Mouse (Mus musculus) ES-Bruce4 (cell line): Measurements from ENCODE around the gene Ndufa13. TPM values are rescaled to one million over a fixed set of nuclear protein-coding genes. Genes with fewer than 3 reads are reported as not detected.

Experiments
- H3K27ac ChIP-seq: 2 replicates; pipeline ENCODE4 v1.5.1; 2012; ENCODE audit warnings: low read length, inconsistent platforms; ENCODE audit not compliant: insufficient read depth
- H3K27me3 ChIP-seq: 2 replicates; pipeline ENCODE4 v1.6.1; 2012; ENCODE audit warnings: mild to moderate bottlenecking, low read length, inconsistent platforms; ENCODE audit not compliant: control insufficient read depth, poor library complexity, insufficient read depth, severe bottlenecking
- H3K36me3 ChIP-seq: 2 replicates; pipeline ENCODE4 v1.6.1; 2012; ENCODE audit warnings: inconsistent platforms, mild to moderate bottlenecking, low read length, moderate library complexity; ENCODE audit not compliant: control insufficient read depth, poor library complexity, insufficient read depth, severe bottlenecking
- H3K4me1 ChIP-seq: one replicate; pipeline ENCODE4 v1.8.1; 2011; ENCODE audit warnings: low read length; ENCODE audit not compliant: control insufficient read depth, insufficient read depth
- H3K4me3 ChIP-seq: 2 replicates; pipeline ENCODE4 v1.5.1; 2011; ENCODE audit warnings: low read depth, mild to moderate bottlenecking, low read length
- H3K9ac ChIP-seq: 2 replicates; pipeline ENCODE4 v1.6.1; 2012; ENCODE audit warnings: low read depth, mild to moderate bottlenecking, inconsistent platforms; ENCODE audit not compliant: poor library complexity, severe bottlenecking
- H3K9me3 ChIP-seq: replicated peaks from 2 replicates; pipeline ENCODE4 v1.6.1; 2012; ENCODE audit warnings: mild to moderate bottlenecking, low read length, inconsistent platforms; ENCODE audit not compliant: control insufficient read depth, poor library complexity, insufficient read depth, severe bottlenecking
- CTCF ChIP-seq: IDR thresholded peaks from one replicate; pipeline ENCODE4 v1.8.1; 2011; ENCODE audit warnings: low read depth, low read length
- EP300 ChIP-seq: IDR thresholded peaks from 2 replicates; pipeline ENCODE4 v1.6.1; 2011; ENCODE audit warnings: low read depth, low read length; ENCODE audit not compliant: insufficient read depth
- POLR2A ChIP-seq: IDR thresholded peaks from one replicate; pipeline ENCODE4 v1.8.1; 2011; ENCODE audit warnings: low read length; ENCODE audit not compliant: insufficient read depth
- polyA plus RNA-seq: library from polyadenylated mRNA; stranded (reverse); fragments of >200 nt; gene quantifications from 2 replicates; pipeline ENCODE4 v1.2.4, GENCODE M21; 2011; ENCODE audit warnings: low read depth; ENCODE audit not compliant: missing spikeins, insufficient read depth, insufficient read length

The Ndufa13 gene
- polyA plus RNA-seq, 1 experiment, result 70.8 TPM

GRCm38 (mm10) chr8:69923986-69924385 lies 21.6 kb upstream of the Ndufa13 start:
- H3K4me3 ChIP-seq, result no peak overlapping the region
- no peaks in the 10 kb centered on the region for H3K9me3 ChIP-seq
- TF ChIP-seq POLR2A (no peak), CTCF (no peak), EP300 (no peak)
- H3K4me1 ChIP-seq, result no peaks in the 10 kb centered on the region
- H3K9ac ChIP-seq, result no peak overlapping the region
- H3K27ac ChIP-seq, result no peak overlapping the region
- no peaks in the 10 kb centered on the region for H3K27me3 ChIP-seq
- H3K36me3 ChIP-seq, result peaks cover 24% of the 10 kb centered on the region

- H3K36me3 ChIP-seq, result peaks cover 23% of the 10 kb centered on the region
- no peak overlapping the region for H3K4me3 ChIP-seq
- H3K27ac ChIP-seq, result peak overlapping the region; percentile 45
- no peak overlapping the region for H3K9ac ChIP-seq
- no peaks in the 10 kb centered on the region for H3K27me3 ChIP-seq
- TF ChIP-seq EP300, result no peak
- TF ChIP-seq CTCF, result no peak
- no peak for TF ChIP-seq POLR2A
- no peaks in the 10 kb centered on the region for H3K9me3 ChIP-seq
- no peaks in the 10 kb centered on the region for H3K4me1 ChIP-seq
Measured at GRCm38 (mm10) chr8:69921141-69921540, 18.8 kb upstream of the Ndufa13 start.

DNA sequence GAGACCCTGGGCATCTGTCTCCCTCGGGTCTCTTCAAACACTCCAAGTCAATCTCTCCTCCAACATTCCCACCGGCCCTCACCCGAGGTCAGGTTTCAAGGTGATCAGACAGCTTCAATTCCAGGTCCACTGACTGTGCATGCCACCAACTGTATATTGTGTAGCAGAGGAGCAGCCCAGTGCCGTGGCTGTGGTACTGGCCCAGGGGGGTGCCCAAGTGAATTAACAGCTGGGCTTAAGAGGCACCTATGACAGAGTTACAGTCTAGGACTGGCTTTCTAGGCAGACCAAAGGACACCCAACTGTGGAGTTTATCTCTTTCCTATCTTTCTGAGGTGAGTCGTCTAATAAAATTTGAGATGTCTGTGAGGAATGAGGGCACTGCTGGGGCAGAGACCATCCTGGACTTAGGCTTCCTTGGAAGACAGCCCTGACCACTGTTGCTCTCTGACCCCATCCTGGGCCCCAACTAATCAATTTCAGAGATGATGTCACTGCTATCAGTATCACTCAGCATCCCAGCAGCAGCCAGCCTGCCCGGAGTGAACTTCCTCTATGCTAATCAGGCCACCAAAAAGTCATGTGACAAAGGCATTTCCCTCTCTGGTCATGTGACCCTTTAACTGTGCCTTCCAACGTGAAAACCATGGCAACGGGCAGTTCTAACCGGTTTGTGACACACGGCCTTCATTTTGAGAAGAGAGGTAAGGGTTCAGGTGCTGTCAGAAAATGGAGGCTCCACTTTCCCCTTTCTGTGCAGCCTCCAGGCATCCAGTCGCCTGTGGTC lies 17.7 kb upstream of the Ndufa13 start:
- no peaks in the 10 kb centered on the region for H3K4me1 ChIP-seq
- peaks cover 30% of the 10 kb centered on the region for H3K36me3 ChIP-seq
- H3K9ac ChIP-seq, result peak overlapping the region; percentile 11; the same call in 1 of the 2 replicates
- no peaks in the 10 kb centered on the region for H3K9me3 ChIP-seq
- TF ChIP-seq POLR2A (no peak), CTCF (no peak), EP300 (0 out of 2 replicates have a peak, but pooled peaks have one; percentile 16)
- H3K27ac ChIP-seq, result peak overlapping the region; percentile 61
- no peaks in the 10 kb centered on the region for H3K27me3 ChIP-seq
- H3K4me3 ChIP-seq, result no peak overlapping the region

GRCm38 (mm10) chr8:69919010-69919409 lies 16.7 kb upstream of the Ndufa13 start:
- H3K27ac ChIP-seq, result 0 out of 2 replicates have a peak overlapping the region, but pooled peaks have one; percentile 3
- H3K9ac ChIP-seq, result no peak overlapping the region
- peaks cover 36% of the 10 kb centered on the region for H3K36me3 ChIP-seq
- no peaks in the 10 kb centered on the region for H3K27me3 ChIP-seq
- H3K4me1 ChIP-seq, result no peaks in the 10 kb centered on the region
- TF ChIP-seq CTCF, result peak; percentile 42
- no peak for TF ChIP-seq POLR2A
- H3K9me3 ChIP-seq, result no peaks in the 10 kb centered on the region
- no peak overlapping the region for H3K4me3 ChIP-seq

DNA sequence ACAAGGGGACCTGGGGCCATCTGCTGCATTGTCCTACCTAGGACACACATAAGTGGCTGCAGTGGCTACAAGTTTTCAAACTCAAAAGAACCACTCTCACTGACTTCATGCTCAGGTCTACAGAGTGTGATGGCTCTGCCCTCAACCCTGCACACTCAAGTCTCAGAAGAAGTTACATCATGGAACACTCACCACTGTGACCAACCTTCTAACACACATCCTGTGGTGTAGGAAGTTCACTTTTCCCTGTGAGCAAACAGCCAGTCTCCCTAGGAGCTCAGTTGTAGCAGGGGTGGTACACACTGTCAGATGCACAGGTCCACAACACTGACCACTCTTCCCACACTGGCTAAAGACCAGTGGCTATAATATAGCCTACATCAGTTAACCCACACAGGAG lies 16.1 kb upstream of the Ndufa13 start:
- Histone ChIP-seq H3K36me3 (peaks cover 41% of the 10 kb centered on the region), H3K9me3 (no peaks in the 10 kb centered on the region), H3K4me1 (no peaks in the 10 kb centered on the region), H3K27me3 (no peaks in the 10 kb centered on the region), H3K4me3 (no peak overlapping the region), H3K9ac (no peak overlapping the region), H3K27ac (0 out of 2 replicates have a peak overlapping the region, but pooled peaks have one; percentile 3)
- TF ChIP-seq CTCF (no peak), POLR2A (no peak), EP300 (no peak)

DNA sequence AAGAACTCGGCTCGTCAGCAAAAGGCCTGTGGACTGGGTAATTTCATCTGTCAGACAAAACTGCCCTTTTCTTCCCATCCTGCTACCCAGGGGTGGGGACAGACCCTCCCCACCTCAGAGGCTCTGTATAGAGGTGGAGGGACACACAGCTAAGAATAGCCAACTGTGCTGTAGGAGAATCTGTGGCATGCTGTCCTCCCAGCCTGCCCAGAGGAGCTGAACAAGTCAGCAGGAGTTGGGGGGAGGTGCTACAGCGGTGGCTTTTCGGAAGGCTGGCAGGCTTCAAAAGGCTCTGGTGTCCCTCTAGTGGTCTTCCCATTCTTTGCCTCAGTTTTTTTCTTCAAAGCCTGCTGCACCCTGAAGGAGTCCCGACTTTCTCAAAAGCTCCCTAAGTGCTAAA lies 13.4 kb upstream of the Ndufa13 start:
- Histone ChIP-seq H3K4me1 (no peaks in the 10 kb centered on the region), H3K36me3 (peaks cover 69% of the 10 kb centered on the region), H3K9ac (no peak overlapping the region), H3K4me3 (no peak overlapping the region), H3K27ac (no peak overlapping the region), H3K27me3 (no peaks in the 10 kb centered on the region), H3K9me3 (no peaks in the 10 kb centered on the region)
- no peak for TF ChIP-seq POLR2A
- TF ChIP-seq CTCF, result peak; percentile 16
